Mouse (Mus musculus) megakaryocyte, embryonic 14.5 days (primary cell): Measurements from ENCODE around the gene Gm13090.

Experiments used
- FLI1 ChIP-seq: IDR thresholded peaks from 2 replicates; pipeline ENCODE4 v1.6.1; 2012; ENCODE audit warnings: low read length, inconsistent platforms, mixed read lengths
- GATA1 ChIP-seq: IDR thresholded peaks from 3 replicates; pipeline ENCODE4 v1.6.1; 2012; ENCODE audit warnings: mixed read lengths, low read length, inconsistent platforms, borderline replicate concordance

DNA sequence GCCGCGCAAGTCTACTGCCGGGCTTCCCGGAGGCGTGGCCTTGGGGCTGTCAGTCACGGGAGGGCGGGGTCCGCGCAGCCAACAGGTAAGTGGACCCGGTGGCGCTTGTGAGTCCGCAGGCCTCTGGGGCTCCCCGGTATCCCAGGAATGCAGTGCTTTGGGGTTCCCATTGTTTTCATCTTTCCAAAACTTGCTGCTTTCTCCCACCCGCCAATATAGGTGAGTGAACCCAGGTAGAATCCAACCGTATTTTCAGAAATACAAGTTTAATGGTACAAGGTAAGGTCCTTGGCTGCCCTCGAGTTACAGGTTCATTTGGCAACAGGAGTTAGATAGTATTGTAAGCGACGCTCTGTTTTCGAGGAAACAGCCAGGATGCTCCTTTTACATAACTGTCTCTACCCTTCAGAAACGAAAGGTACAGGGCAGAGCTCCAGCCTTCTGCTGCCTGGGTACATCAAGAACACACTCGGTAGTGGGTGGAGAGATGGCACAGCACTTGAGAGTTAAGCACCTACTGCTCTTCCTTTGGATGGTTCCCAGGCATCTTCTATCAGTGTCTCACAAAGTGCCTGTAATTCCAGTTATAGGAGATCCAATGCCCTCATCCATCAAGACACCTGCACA is 44.3 kb upstream of the Gm13090 start:
- TF ChIP-seq GATA1: no peak
- TF ChIP-seq FLI1: no peak
